26 mouse cellular contexts compared by ENCODE assay signal in genomic region chr11:47170926-47171625, GRCm38 (mm10).
DNase-seq lines count a peak whose midpoint lies in the region; ATAC-seq and TF ChIP-seq lines count a peak whose summit lies in the region.
"Had no signal": no experiment of that assay in that cellular context is flagged by ENCODE, and none has a peak within 500 bp of the region (broad histone marks: within the 10 kb centered on the region; RNA-seq: fewer than 3 reads in every experiment).

No protein-coding gene starts in this region.

- 54% methylated on average over 6 of the region's 6 CpGs for WGBS in heart, adult 2 months
- WGBS in liver, postnatal 0 days (ENCODE audit: insufficient replicate concordance), result 49% methylated on average over 6 of the region's 6 CpGs
- WGBS in liver, embryonic 12.5 days (ENCODE audit: insufficient replicate concordance), result 53% methylated on average over 6 of the region's 6 CpGs

- no peak overlapping the region for H3K27ac ChIP-seq in heart, adult 2 months
- H3K27ac ChIP-seq in liver, postnatal 0 days (ENCODE audit: low read depth), result 0 out of 2 replicates have a peak overlapping the region, but pooled peaks have one; percentile 29
- no peak overlapping the region for H3K27ac ChIP-seq in liver, embryonic 12.5 days
- H3K27ac ChIP-seq: embryonic facial prominence, embryonic 13.5 days; forebrain, embryonic 15.5 days; heart, embryonic 13.5 days; left cerebral cortex, adult 2 months; limb, embryonic 10.5 days; liver, embryonic 13.5 days; stomach, embryonic 15.5 days had no signal

- no peaks in the 10 kb centered on the region for H3K27me3 ChIP-seq in heart, adult 2 months (ENCODE audit: control insufficient read depth, insufficient read depth, low read length)
- H3K27me3 ChIP-seq in liver, postnatal 0 days (ENCODE audit: insufficient read depth, low read length), result no peaks in the 10 kb centered on the region
- H3K27me3 ChIP-seq in liver, embryonic 12.5 days (replicated peaks), result no peaks in the 10 kb centered on the region
- H3K27me3 ChIP-seq: embryonic facial prominence, embryonic 13.5 days; forebrain, embryonic 15.5 days; heart, embryonic 13.5 days; liver, embryonic 13.5 days; megakaryocyte, embryonic 14.5 days; stomach, embryonic 15.5 days had no signal

- H3K36me3 ChIP-seq in heart, adult 2 months (ENCODE audit: control insufficient read depth, insufficient read depth, low read length), result no peaks in the 10 kb centered on the region
- no peaks in the 10 kb centered on the region for H3K36me3 ChIP-seq in liver, postnatal 0 days (replicated peaks; ENCODE audit: insufficient read depth, low read length)
- no peaks in the 10 kb centered on the region for H3K36me3 ChIP-seq in liver, embryonic 12.5 days
- H3K36me3 ChIP-seq: embryonic facial prominence, embryonic 13.5 days; forebrain, embryonic 15.5 days; heart, embryonic 13.5 days; limb, embryonic 10.5 days; liver, embryonic 13.5 days; stomach, embryonic 15.5 days had no signal

- H3K4me3 ChIP-seq in heart, adult 2 months, result no peak overlapping the region
- no peak overlapping the region for H3K4me3 ChIP-seq in liver, postnatal 0 days (ENCODE audit: low read depth, low read length)
- H3K4me3 ChIP-seq in liver, embryonic 12.5 days, result no peak overlapping the region
- H3K4me3 ChIP-seq: embryonic facial prominence, embryonic 13.5 days; forebrain, embryonic 15.5 days; heart, embryonic 13.5 days; left cerebral cortex, adult 2 months; limb, embryonic 10.5 days; liver, embryonic 13.5 days; megakaryocyte, embryonic 14.5 days; myocyte; stomach, embryonic 15.5 days had no signal

- no peak for TF ChIP-seq EP300 in heart, adult 2 months (IDR thresholded peaks at IDR 0.05; ENCODE audit: insufficient read depth, low read depth, low read length)
- no peak for TF ChIP-seq EP300 in liver, postnatal 0 days (IDR thresholded peaks at IDR 0.05; ENCODE audit: low read depth)

- no peak overlapping the region for H3K9ac ChIP-seq in heart, adult 2 months (ENCODE audit: low read depth, low read length)
- H3K9ac ChIP-seq in liver, postnatal 0 days (replicated peaks), result no peak overlapping the region
- H3K9ac ChIP-seq in liver, embryonic 12.5 days, result no peak overlapping the region
- H3K9ac ChIP-seq: embryonic facial prominence, embryonic 13.5 days; forebrain, embryonic 15.5 days; heart, embryonic 13.5 days; liver, embryonic 13.5 days; stomach, embryonic 15.5 days had no signal

- DNase-seq in heart, adult 8-10 months (ENCODE audit: low spot score), result peak; percentile 50
- no peak for DNase-seq in heart, adult 2 months
- DNase-seq in liver, postnatal 0 days, result no peak
- peak; percentile 12 for DNase-seq in NIH3T3 (ENCODE audit: low read depth)
- peak; percentile 12 for DNase-seq in lung, postnatal 25 days (ENCODE audit: low spot score)
- DNase-seq in testis, postnatal 10 days (ENCODE audit: low spot score), result no peak
- DNase-seq: adrenal gland, adult 8-10 months; cerebellum, adult 9-11 months; gastrocnemius, postnatal 36 days; kidney, postnatal 4 days; layer of hippocampus, adult 9-11 months; liver, embryonic 13.5 days; midbrain, embryonic 14.5 days; spleen, adult 18-20 months; thymus, adult 2 months had no signal

- intact Hi-C loops in heart, adult 2 months (cut with DNase I), result no loop called here

- ATAC-seq in liver, postnatal 0 days, result no peak; the same call in 1 of the 2 replicates
- no peak for ATAC-seq in liver, embryonic 12.5 days
- ATAC-seq: forebrain, embryonic 15.5 days; hindbrain, embryonic 16.5 days; intestine, embryonic 16.5 days had no signal

- H3K79me2 ChIP-seq in heart, adult 2 months (replicated peaks; ENCODE audit: control insufficient read depth, insufficient read depth, low read length), result no peaks in the 10 kb centered on the region

- no peaks in the 10 kb centered on the region for H3K9me3 ChIP-seq in liver, postnatal 0 days (ENCODE audit: low read length)
- H3K9me3 ChIP-seq in liver, embryonic 12.5 days (replicated peaks), result no peaks in the 10 kb centered on the region
- H3K9me3 ChIP-seq: embryonic facial prominence, embryonic 13.5 days; forebrain, embryonic 15.5 days; heart, embryonic 13.5 days; limb, embryonic 10.5 days; liver, embryonic 13.5 days; megakaryocyte, embryonic 14.5 days; stomach, embryonic 15.5 days had no signal

- no peak overlapping the region for H3K4me2 ChIP-seq in liver, postnatal 0 days (ENCODE audit: low read depth, low read length)
- H3K4me2 ChIP-seq in liver, embryonic 12.5 days, result no peak overlapping the region
- H3K4me2 ChIP-seq: embryonic facial prominence, embryonic 13.5 days; forebrain, embryonic 15.5 days; heart, embryonic 13.5 days; liver, embryonic 13.5 days; stomach, embryonic 15.5 days had no signal

- no peak for TF ChIP-seq CTCF in heart, adult 2 months (IDR thresholded peaks at IDR 0.05)
- no peak for TF ChIP-seq CTCF in liver, postnatal 0 days (IDR thresholded peaks at IDR 0.05; ENCODE audit: low read depth)

- TF ChIP-seq POLR2A in heart, adult 2 months (IDR thresholded peaks at IDR 0.05; ENCODE audit: insufficient read depth, low read depth, low read length), result no peak

- H3K4me1 ChIP-seq in heart, adult 2 months (ENCODE audit: control insufficient read depth, insufficient read depth, low read length), result peaks cover 2% of the 10 kb centered on the region
- H3K4me1 ChIP-seq in liver, postnatal 0 days (ENCODE audit: insufficient read depth), result no peaks in the 10 kb centered on the region
- H3K4me1 ChIP-seq in liver, embryonic 12.5 days, result no peaks in the 10 kb centered on the region
- H3K4me1 ChIP-seq: embryonic facial prominence, embryonic 13.5 days; forebrain, embryonic 15.5 days; heart, embryonic 13.5 days; limb, embryonic 10.5 days; liver, embryonic 13.5 days; stomach, embryonic 15.5 days had no signal

Comparison
In these comparisons a context has a peak if more than half of its experiments do, and no peak if none do; other contexts are left out.
1. DNase-seq: peak in heart, adult 8-10 months (single experiment), NIH3T3 (single experiment) and lung, postnatal 25 days (single experiment); none in heart, adult 2 months (0 of 2), liver, postnatal 0 days (single experiment) and testis, postnatal 10 days (single experiment).